Mouse (Mus musculus) testis, adult 2 months (tissue): ENCODE data around the gene Med11.

ENCODE experiments used
- CTCF ChIP-seq: fragments of 200-500 bp; IDR thresholded peaks from 2 replicates; pipeline ENCODE4 v1.5.1; 2012; ENCODE audit warnings: low read depth, mild to moderate bottlenecking, inconsistent platforms, low read length, moderate library complexity; ENCODE audit not compliant: control insufficient read depth, insufficient read depth, insufficient replicate concordance
- POLR2A ChIP-seq: fragments of 200-500 bp; IDR thresholded peaks from 2 replicates; pipeline ENCODE4 v1.6.1; 2012; ENCODE audit warnings: low read depth, mild to moderate bottlenecking, inconsistent platforms, low read length, moderate library complexity; ENCODE audit not compliant: control insufficient read depth

DNA sequence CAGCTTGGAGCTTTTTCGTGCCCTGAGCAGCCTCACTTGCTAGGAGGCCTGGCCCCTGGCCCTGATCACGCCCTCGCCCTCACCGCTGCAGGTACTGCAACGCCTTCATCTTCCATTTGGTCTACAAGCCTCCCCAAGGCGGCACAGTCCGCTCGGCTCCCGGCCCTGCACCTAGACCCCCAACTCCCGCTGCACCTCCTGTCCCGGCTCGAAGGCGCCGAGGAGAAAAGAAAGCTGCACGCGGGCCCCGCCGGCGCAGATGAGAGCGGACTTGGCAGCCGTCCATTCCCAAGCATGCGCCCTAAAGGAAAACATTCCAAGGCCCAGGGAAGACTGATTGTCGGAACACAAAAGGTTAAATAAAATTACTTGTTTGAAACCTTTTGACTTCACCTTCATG lies 14.1 kb downstream of the Med11 start:
- no peak for TF ChIP-seq POLR2A
- TF ChIP-seq CTCF: no peak
